Mouse (Mus musculus) forebrain, embryonic 16.5 days (tissue): ENCODE measurements around the gene Plcb4. TPM values are rescaled to one million over a fixed set of nuclear protein-coding genes. Genes with fewer than 3 reads are reported as not detected.
A peak's percentile ranks its signal among the peaks of the same experiment; 100 is the strongest.

Experiments
- ATAC-seq: fragments of 200-750 bp; cut with Nextera tagmentation; 2 replicates; pipeline ENCODE4 v1.8.0; 2017; ENCODE audit warnings: mild to moderate bottlenecking, moderate library complexity
- H3K27ac ChIP-seq: fragments of 300-500 bp; sonication (generic); 2 replicates; pipeline ENCODE4 v1.5.1; 2014; ENCODE audit warnings: low read length, control low read depth
- H3K27me3 ChIP-seq: fragments of 300-500 bp; sonication (generic); replicated peaks from 2 replicates; pipeline ENCODE4 v1.6.1; 2014; ENCODE audit warnings: low read length; ENCODE audit not compliant: control insufficient read depth, insufficient read depth
- H3K36me3 ChIP-seq: fragments of 300-500 bp; sonication (generic); 2 replicates; pipeline ENCODE4 v1.6.1; 2014; ENCODE audit not compliant: control insufficient read depth, insufficient read depth
- H3K4me1 ChIP-seq: fragments of 300-500 bp; sonication (generic); replicated peaks from 2 replicates; pipeline ENCODE4 v1.6.1; 2014; ENCODE audit warnings: low read length; ENCODE audit not compliant: control insufficient read depth, insufficient read depth
- H3K4me2 ChIP-seq: fragments of 300-500 bp; sonication (generic); 2 replicates; pipeline ENCODE4 v1.6.1; 2014; ENCODE audit warnings: mild to moderate bottlenecking, low read length, control low read depth
- H3K4me3 ChIP-seq: fragments of 300-500 bp; sonication (generic); replicated peaks from 2 replicates; pipeline ENCODE4 v1.5.1; 2014; ENCODE audit warnings: mild to moderate bottlenecking, low read length, control low read depth
- H3K9ac ChIP-seq: fragments of 300-500 bp; sonication (generic); replicated peaks from 2 replicates; pipeline ENCODE4 v1.6.1; 2014; ENCODE audit warnings: low read depth, low read length, control low read depth
- H3K9me3 ChIP-seq: fragments of 300-500 bp; sonication (generic); 2 replicates; pipeline ENCODE4 v1.6.1; 2016; ENCODE audit warnings: low read length; ENCODE audit not compliant: control insufficient read depth
- WGBS: fragments of 180-500 bp; shearing (Covaris S2); extraction: QIAGEN DNeasy Blood & Tissue Kit; methylation state at CpG from one replicate; pipeline ENCODE4 v1.1.7; 2014; 5-methylcytosine and 5-hydroxymethylcytosine counted together
- polyA plus RNA-seq: library from polyadenylated mRNA; unstranded; fragments of >200 nt; fragmentation: Nextera tagmentation; extraction: Ambion mirVana; gene quantifications from 2 replicates; pipeline ENCODE4 v1.2.1, GENCODE M21; 2015

Gene Plcb4
- polyA plus RNA-seq, 1 experiment from 2014 or later = 19.7 TPM

- Histone ChIP-seq H3K4me3 (no peak overlapping the region), H3K4me1 (no peaks in the 10 kb centered on the region), H3K9ac (no peak overlapping the region), H3K27me3 (no peaks in the 10 kb centered on the region), H3K9me3 (no peaks in the 10 kb centered on the region), H3K4me2 (no peak overlapping the region), H3K36me3 (no peaks in the 10 kb centered on the region), H3K27ac (no peak overlapping the region)
- ATAC-seq = no peak
- WGBS = 84% methylated on average over 14 of the region's 14 CpGs
These were observed 304.3 kb downstream of the Plcb4 start for GRCm38 (mm10) chr2:135963089-135963488.

DNA sequence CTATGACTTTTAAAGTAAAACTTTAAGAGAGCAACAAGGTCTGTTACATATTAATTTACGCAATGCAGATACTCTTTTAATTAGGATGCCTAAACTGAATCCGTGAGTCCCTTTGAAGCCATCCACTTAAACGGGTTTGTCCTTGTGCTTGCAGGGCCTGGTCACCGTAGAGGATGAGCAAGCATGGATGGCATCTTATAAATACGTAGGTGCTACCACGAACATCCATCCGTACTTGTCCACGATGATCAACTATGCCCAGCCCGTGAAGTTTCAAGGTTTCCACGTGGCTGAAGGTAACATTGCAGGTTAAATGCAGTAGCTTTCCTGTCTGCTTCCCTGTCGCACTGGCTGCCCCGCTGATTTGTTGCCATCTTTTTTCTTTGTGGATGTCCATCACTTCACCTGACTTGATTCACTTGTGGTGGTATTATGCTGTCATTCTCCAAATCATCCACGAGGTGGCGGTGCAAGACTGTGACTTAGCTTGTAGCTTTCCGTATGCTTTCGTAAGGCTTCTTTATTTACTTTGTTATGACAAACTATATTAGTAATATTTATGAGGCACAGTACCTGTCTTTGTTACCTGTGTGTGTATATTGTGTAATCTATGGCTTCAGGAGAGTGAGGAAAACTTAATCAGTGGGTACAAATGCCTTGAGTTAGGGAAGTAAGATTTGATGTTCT lies 308.2 kb downstream of the Plcb4 start:
- no peaks in the 10 kb centered on the region for H3K27me3 ChIP-seq
- WGBS = 59% methylated on average over 16 of the region's 16 CpGs
- no peaks in the 10 kb centered on the region for H3K4me1 ChIP-seq
- H3K36me3 ChIP-seq = no peaks in the 10 kb centered on the region
- no peak overlapping the region for H3K4me2 ChIP-seq
- ATAC-seq = peak; percentile 56
- no peak overlapping the region for H3K4me3 ChIP-seq
- no peak overlapping the region for H3K9ac ChIP-seq
- no peak overlapping the region for H3K27ac ChIP-seq
- no peaks in the 10 kb centered on the region for H3K9me3 ChIP-seq

- Histone ChIP-seq H3K27me3 (no peaks in the 10 kb centered on the region), H3K27ac (no peak overlapping the region), H3K4me2 (no peak overlapping the region), H3K4me3 (no peak overlapping the region), H3K36me3 (no peaks in the 10 kb centered on the region), H3K4me1 (no peaks in the 10 kb centered on the region), H3K9ac (no peak overlapping the region), H3K9me3 (no peaks in the 10 kb centered on the region)
- 33% methylated on average over 12 of the region's 12 CpGs for WGBS
- ATAC-seq = no peak; the same call in 1 of the 2 replicates
These were observed 309.3 kb downstream of the Plcb4 start for GRCm38 (mm10) chr2:135968159-135968558.

DNA sequence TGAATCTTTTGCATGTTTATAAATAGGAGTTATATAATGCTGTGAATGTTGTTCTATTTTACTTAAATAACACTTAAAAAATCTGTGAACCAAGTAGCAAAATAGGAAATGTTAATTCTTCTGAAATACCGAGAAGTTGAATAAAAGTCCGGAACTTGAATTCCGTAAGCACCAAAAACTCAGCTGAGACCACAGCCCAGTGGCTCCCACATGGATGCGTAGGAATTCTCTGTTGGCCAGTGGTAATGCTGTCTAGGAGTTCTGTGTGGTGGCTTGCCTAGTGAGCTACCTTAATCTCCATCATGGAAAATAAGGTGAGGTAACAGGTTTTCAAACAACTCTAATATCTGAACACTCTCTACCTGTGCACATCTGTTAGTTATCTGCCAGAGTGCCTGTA lies 312.1 kb downstream of the Plcb4 start:
- Histone ChIP-seq H3K27ac (no peak overlapping the region), H3K4me2 (no peak overlapping the region), H3K27me3 (no peaks in the 10 kb centered on the region), H3K4me3 (no peak overlapping the region), H3K9me3 (no peaks in the 10 kb centered on the region), H3K4me1 (peaks cover under 1% of the 10 kb centered on the region; the same call in 1 of the 2 replicates), H3K9ac (no peak overlapping the region), H3K36me3 (no peaks in the 10 kb centered on the region)
- ATAC-seq = no peak
- WGBS = 96% methylated on average over 4 of the region's 4 CpGs

- Histone ChIP-seq H3K4me2 (no peak overlapping the region), H3K4me3 (no peak overlapping the region), H3K36me3 (no peaks in the 10 kb centered on the region), H3K9me3 (no peaks in the 10 kb centered on the region), H3K4me1 (peaks cover 8% of the 10 kb centered on the region; the same call in 1 of the 2 replicates), H3K27ac (no peak overlapping the region), H3K27me3 (no peaks in the 10 kb centered on the region), H3K9ac (no peak overlapping the region)
- WGBS = 70% methylated on average over 9 of the region's 9 CpGs
- no peak for ATAC-seq
These were observed 317.2 kb downstream of the Plcb4 start for GRCm38 (mm10) chr2:135975978-135976377.

DNA sequence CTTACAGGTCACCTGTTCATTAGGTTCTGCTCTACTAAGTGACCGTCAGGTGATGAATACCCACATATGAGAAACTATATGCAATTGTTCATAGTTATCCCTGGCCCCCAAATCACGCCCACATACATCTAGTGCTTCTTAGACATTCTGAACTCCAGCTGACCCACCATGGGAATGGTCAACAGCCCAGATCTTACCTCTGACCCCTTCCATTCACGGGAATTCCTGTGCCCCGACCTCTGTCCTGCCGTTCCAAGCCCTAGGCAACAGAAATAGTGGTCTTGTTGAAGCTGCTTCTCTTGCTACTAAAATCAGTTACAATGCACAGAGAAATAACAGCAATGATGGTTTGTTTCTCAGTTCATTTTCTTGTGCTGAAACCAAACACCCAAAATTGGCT lies 320.0 kb downstream of the Plcb4 start:
- no peak for ATAC-seq
- Histone ChIP-seq H3K4me1 (peaks cover 8% of the 10 kb centered on the region; the same call in 1 of the 2 replicates), H3K27me3 (no peaks in the 10 kb centered on the region), H3K4me2 (no peak overlapping the region), H3K9ac (no peak overlapping the region), H3K9me3 (no peaks in the 10 kb centered on the region), H3K27ac (no peak overlapping the region), H3K36me3 (no peaks in the 10 kb centered on the region), H3K4me3 (no peak overlapping the region)
- 81% methylated on average over 5 of the region's 5 CpGs for WGBS

DNA sequence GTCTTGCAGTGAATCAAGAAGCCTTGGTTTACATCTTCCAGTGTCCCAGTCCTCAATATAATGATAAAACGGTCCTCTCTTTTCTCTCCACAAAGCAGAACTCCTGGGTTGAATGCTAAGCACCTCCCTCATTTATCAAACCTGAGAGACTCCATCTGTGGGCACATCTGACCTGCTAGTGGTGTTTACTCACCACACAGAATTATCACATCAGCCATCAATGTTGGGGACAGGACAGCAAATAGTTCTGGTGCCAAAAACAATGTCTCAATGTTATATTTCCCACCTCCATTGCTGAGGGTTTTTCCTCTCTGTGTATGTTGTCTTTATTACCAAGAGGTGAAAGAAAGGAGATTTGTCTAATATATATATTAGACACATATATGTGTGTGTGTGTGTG lies 321.6 kb downstream of the Plcb4 start:
- no peak for ATAC-seq
- Histone ChIP-seq H3K27ac (no peak overlapping the region), H3K4me1 (peaks cover 8% of the 10 kb centered on the region; the same call in 1 of the 2 replicates), H3K27me3 (no peaks in the 10 kb centered on the region), H3K4me3 (no peak overlapping the region), H3K9ac (no peak overlapping the region), H3K36me3 (no peaks in the 10 kb centered on the region), H3K4me2 (no peak overlapping the region), H3K9me3 (no peaks in the 10 kb centered on the region)
- WGBS = 65% methylated on average over 1 of the region's 1 CpGs

DNA sequence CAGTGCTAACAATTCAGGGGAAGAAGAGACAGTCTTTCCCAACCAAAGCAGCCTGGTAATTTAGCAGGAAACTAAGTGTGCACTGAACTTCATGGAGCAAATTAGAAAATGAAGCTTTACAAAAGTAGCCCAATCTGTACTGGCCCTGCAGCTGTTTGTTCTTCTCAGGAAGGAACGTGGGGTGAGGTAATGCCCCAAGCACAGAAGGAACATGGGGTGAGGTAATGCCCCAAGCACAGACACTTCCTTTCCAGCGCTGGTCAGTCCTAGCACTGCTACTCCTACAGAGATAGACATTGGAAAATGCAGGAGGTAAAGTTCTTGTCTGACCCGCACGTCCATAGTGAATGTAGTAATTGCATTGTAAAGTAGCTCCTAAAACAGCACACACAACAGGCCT lies 325.2 kb downstream of the Plcb4 start:
- Histone ChIP-seq H3K9me3 (no peaks in the 10 kb centered on the region), H3K27me3 (no peaks in the 10 kb centered on the region), H3K27ac (no peak overlapping the region), H3K4me1 (no peaks in the 10 kb centered on the region), H3K9ac (no peak overlapping the region), H3K4me3 (no peak overlapping the region), H3K36me3 (no peaks in the 10 kb centered on the region), H3K4me2 (no peak overlapping the region)
- 72% methylated on average over 4 of the region's 4 CpGs for WGBS
- ATAC-seq = peak; percentile 54; the same call in 1 of the 2 replicates

DNA sequence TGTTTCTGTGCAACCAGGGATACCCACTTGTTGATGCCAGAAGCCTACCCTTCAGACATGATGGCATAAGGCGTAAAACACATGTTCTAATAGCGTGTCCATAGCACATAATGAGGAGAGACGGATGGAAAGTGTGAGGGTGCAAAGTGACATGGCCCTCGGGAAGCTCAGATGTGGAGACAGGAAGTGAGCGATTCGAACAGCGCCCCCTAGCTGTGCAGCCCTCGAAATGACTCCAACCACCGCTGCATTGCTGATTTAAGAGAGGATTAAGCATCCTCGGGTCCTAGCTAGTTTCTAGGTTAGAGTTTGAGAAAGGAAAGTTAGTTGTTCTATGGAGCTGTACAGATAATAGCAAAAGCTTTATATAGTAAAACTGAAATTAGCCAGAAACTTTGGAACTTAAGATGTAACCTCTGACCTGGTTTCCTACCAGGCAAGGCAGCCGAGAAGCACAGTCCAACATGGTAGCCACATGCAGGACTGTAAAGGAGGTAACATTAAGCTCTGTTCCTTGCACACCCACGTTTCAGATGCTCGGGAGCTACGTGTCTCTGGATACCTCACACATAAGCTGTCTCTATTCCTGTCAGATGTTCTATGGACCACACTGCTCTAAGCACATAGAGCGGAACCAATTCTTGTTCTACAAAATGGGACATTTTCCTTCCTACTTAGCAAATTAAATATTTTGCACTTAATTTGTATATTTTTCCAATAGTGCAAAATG lies 326.9 kb downstream of the Plcb4 start:
- 88% methylated on average over 15 of the region's 15 CpGs for WGBS
- Histone ChIP-seq H3K27me3 (no peaks in the 10 kb centered on the region), H3K4me3 (no peak overlapping the region), H3K4me1 (no peaks in the 10 kb centered on the region), H3K36me3 (no peaks in the 10 kb centered on the region), H3K9ac (no peak overlapping the region), H3K27ac (no peak overlapping the region), H3K9me3 (no peaks in the 10 kb centered on the region), H3K4me2 (no peak overlapping the region)
- ATAC-seq = no peak
